Mouse (Mus musculus): ENCODE results near the gene Kcnh8. TPM values are rescaled to one million over a fixed set of nuclear protein-coding genes. Genes with fewer than 3 reads are reported as not detected.

Kcnh8 gene
- polyA plus RNA-seq, 1 experiment from 2014 or later, result not detected

- Histone ChIP-seq H3K4me2 (no peak overlapping the region), H3K36me3 (no peaks in the 10 kb centered on the region), H3K27me3 (replicated peaks) (no peaks in the 10 kb centered on the region), H3K27ac (ENCODE audit: poor library complexity, severe bottlenecking) (no peak overlapping the region), H3K9ac (no peak overlapping the region), H3K4me3 (no peak overlapping the region), H3K4me1 (replicated peaks) (no peaks in the 10 kb centered on the region), H3K9me3 (replicated peaks) (no peaks in the 10 kb centered on the region)
- no peak for ATAC-seq (ENCODE audit: insufficient number of reproducible peaks, low FRiP score)
- 86% methylated on average over 4 of the region's 4 CpGs for WGBS
These were observed 227.2 kb downstream of the Kcnh8 start for GRCm38 (mm10) chr17:52829678-52830077.

- H3K36me3 ChIP-seq, result no peaks in the 10 kb centered on the region
- H3K4me1 ChIP-seq (replicated peaks), result no peaks in the 10 kb centered on the region
- H3K4me2 ChIP-seq, result no peak overlapping the region
- no peak for ATAC-seq (ENCODE audit: insufficient number of reproducible peaks, low FRiP score)
- H3K4me3 ChIP-seq, result no peak overlapping the region
- no peak overlapping the region for H3K27ac ChIP-seq (ENCODE audit: poor library complexity, severe bottlenecking)
- 57% methylated on average over 3 of the region's 3 CpGs for WGBS
- no peak overlapping the region for H3K9ac ChIP-seq
- H3K27me3 ChIP-seq (replicated peaks), result no peaks in the 10 kb centered on the region
- no peaks in the 10 kb centered on the region for H3K9me3 ChIP-seq (replicated peaks)
These were observed 270.7 kb downstream of the Kcnh8 start for GRCm38 (mm10) chr17:52873195-52873594.

DNA sequence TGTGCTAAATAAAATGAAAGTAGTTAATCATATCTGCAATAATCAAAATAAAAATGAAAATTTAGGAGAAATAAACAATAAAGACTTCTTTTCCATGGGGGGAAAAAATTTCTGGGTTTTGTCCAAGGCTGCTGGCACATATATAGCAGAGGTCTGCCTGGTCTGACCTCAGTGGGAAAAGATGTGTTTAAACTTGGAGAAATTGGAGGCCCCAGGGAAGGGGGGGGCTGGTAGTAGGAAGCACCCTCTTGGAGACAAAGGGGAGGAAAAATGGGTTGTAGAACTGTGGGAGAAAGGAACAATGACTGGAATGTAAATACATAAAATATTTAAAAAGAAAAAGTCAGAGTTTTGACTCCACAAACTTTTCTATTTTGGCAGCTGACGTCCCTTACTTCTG, 276.5 kb downstream of the Kcnh8 start:
- H3K27ac ChIP-seq (ENCODE audit: poor library complexity, severe bottlenecking), result no peak overlapping the region
- no peaks in the 10 kb centered on the region for H3K27me3 ChIP-seq (replicated peaks)
- H3K4me2 ChIP-seq, result no peak overlapping the region
- H3K9me3 ChIP-seq (replicated peaks), result no peaks in the 10 kb centered on the region
- H3K4me3 ChIP-seq, result no peak overlapping the region
- 42% methylated on average over 1 of the region's 1 CpGs for WGBS
- ATAC-seq (ENCODE audit: insufficient number of reproducible peaks, low FRiP score), result no peak
- no peak overlapping the region for H3K9ac ChIP-seq
- no peaks in the 10 kb centered on the region for H3K4me1 ChIP-seq (replicated peaks)
- no peaks in the 10 kb centered on the region for H3K36me3 ChIP-seq

DNA sequence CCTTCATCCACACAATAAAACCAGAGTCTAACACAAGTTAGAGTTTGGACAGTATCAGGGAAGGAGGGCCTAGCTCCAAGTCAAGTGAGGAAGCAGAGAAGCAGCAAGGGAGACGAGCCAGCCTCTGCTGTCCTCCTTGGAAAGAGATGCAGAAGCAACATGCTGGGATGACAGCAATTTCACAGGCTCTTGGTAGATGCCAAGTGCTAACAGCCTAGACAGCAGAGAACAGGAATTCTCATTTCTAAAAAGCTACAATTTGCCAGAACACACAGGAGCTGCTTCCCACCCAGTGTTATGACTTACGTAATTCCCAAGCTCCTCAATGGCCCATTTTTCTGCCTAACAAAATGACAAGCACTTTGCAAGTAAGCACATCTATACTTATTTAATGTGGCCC, 277.5 kb downstream of the Kcnh8 start:
- H3K9ac ChIP-seq, result no peak overlapping the region
- 71% methylated on average over 2 of the region's 2 CpGs for WGBS
- no peak overlapping the region for H3K4me3 ChIP-seq
- H3K27ac ChIP-seq (ENCODE audit: poor library complexity, severe bottlenecking), result no peak overlapping the region
- no peak for ATAC-seq (ENCODE audit: insufficient number of reproducible peaks, low FRiP score)
- H3K4me2 ChIP-seq, result no peak overlapping the region
- no peaks in the 10 kb centered on the region for H3K4me1 ChIP-seq (replicated peaks)
- H3K9me3 ChIP-seq (replicated peaks), result no peaks in the 10 kb centered on the region
- no peaks in the 10 kb centered on the region for H3K36me3 ChIP-seq
- no peaks in the 10 kb centered on the region for H3K27me3 ChIP-seq (replicated peaks)

- Histone ChIP-seq H3K4me1 (replicated peaks) (no peaks in the 10 kb centered on the region), H3K27ac (ENCODE audit: poor library complexity, severe bottlenecking) (no peak overlapping the region), H3K9me3 (replicated peaks) (no peaks in the 10 kb centered on the region), H3K36me3 (no peaks in the 10 kb centered on the region), H3K4me2 (no peak overlapping the region), H3K9ac (no peak overlapping the region), H3K27me3 (replicated peaks) (no peaks in the 10 kb centered on the region), H3K4me3 (no peak overlapping the region)
- WGBS, result 47% methylated on average over 1 of the region's 1 CpGs
- ATAC-seq (ENCODE audit: insufficient number of reproducible peaks, low FRiP score), result no peak
These were observed 282.7 kb downstream of the Kcnh8 start for GRCm38 (mm10) chr17:52885210-52885609.

DNA sequence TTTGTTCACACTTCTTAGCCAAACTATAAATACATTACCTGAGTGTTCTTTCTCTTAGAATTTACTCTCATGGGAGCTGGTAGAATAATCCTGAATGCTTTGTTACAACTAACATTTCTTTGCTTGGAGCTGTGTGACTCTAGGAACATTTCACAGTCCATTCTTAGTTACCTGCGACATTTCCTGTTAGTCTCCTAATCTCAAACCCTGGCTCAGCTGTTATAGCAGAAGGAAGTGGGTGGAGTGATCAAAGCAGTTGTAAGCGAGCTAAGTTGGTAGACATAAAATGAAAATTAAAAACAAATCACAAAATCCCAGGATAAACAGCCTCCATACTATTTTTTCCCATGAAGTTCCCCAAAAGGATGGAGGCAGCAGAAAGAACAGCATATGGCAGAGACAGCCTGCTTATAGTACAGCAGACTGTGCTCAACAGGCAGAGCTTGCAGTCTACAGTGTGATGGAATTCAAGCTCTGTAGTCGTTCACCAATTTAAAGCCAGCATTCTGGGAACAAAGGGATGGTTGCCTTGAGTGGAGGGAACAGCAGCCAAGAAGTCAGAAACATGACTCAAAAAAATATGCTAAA, 318.1 kb downstream of the Kcnh8 start:
- Histone ChIP-seq H3K27me3 (replicated peaks) (no peaks in the 10 kb centered on the region), H3K4me3 (no peak overlapping the region), H3K4me2 (no peak overlapping the region), H3K9me3 (replicated peaks) (peaks cover 5% of the 10 kb centered on the region; the same call in 1 of the 2 replicates), H3K27ac (ENCODE audit: poor library complexity, severe bottlenecking) (no peak overlapping the region), H3K9ac (no peak overlapping the region), H3K4me1 (replicated peaks) (no peaks in the 10 kb centered on the region), H3K36me3 (no peaks in the 10 kb centered on the region)
- no peak for ATAC-seq (ENCODE audit: insufficient number of reproducible peaks, low FRiP score)
- WGBS, result 45% methylated on average over 3 of the region's 3 CpGs

DNA sequence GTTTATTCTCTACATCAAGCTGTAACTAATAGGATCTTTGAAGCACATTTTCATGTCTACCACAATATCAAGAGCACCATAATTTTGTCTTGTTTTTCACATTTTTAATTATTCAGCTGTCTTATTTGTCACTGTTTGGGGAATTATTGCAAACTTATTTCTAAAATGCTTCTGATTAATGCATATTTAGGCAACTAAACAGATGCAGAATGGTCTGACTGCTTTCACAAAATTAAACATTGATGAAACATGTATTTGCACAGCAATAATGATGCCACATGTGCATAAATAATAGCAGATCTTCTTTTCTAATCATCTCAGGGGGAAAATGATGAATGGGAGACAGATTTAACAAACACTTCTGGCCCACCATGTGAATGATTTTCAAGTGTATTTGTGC, 341.5 kb downstream of the Kcnh8 start:
- ATAC-seq (ENCODE audit: insufficient number of reproducible peaks, low FRiP score), result no peak

DNA sequence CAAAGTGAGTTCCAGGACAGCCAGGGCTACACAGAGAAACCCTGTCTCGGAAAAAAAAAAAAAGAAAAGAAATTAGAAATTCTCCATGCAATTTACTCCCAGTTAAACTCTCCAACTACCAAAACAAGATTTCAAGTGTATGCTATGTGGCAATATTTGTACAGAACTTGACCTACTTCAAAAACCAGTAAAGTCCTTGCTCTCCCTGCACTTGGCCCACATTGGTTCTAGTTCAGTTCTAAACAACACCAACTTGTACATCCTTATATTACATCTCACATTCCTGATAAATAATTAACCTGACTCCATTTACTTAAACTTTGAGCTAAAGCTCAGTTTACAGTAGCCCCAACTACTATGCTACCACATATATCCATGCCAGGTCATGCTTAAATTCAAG, 370.2 kb downstream of the Kcnh8 start:
- no peaks in the 10 kb centered on the region for H3K4me1 ChIP-seq (replicated peaks)
- H3K27me3 ChIP-seq (replicated peaks), result no peaks in the 10 kb centered on the region
- no peaks in the 10 kb centered on the region for H3K36me3 ChIP-seq
- no peaks in the 10 kb centered on the region; the same call in 1 of the 2 replicates for H3K9me3 ChIP-seq (replicated peaks)
- no peak overlapping the region for H3K27ac ChIP-seq (ENCODE audit: poor library complexity, severe bottlenecking)
- no peak overlapping the region for H3K9ac ChIP-seq
- H3K4me3 ChIP-seq, result no peak overlapping the region
- WGBS, result 33% methylated on average over 1 of the region's 1 CpGs
- no peak overlapping the region for H3K4me2 ChIP-seq
- no peak for ATAC-seq (ENCODE audit: insufficient number of reproducible peaks, low FRiP score)

More for the DNA sequence above, 341.5 kb downstream of the Kcnh8 start:
- no peaks in the 10 kb centered on the region for H3K36me3 ChIP-seq
- no peaks in the 10 kb centered on the region for H3K4me1 ChIP-seq (replicated peaks)
- no peak overlapping the region for H3K4me2 ChIP-seq
- no peak overlapping the region for H3K9ac ChIP-seq
- no peak overlapping the region for H3K27ac ChIP-seq (ENCODE audit: poor library complexity, severe bottlenecking)
- no peak overlapping the region for H3K4me3 ChIP-seq
- no peaks in the 10 kb centered on the region for H3K9me3 ChIP-seq (replicated peaks)
- no peaks in the 10 kb centered on the region for H3K27me3 ChIP-seq (replicated peaks)

GRCm38 (mm10) chr17:52980958-52981357, 378.4 kb downstream of the Kcnh8 start:
- no peaks in the 10 kb centered on the region for H3K27me3 ChIP-seq (replicated peaks)
- H3K27ac ChIP-seq (ENCODE audit: poor library complexity, severe bottlenecking), result no peak overlapping the region
- no peak for ATAC-seq (ENCODE audit: insufficient number of reproducible peaks, low FRiP score)
- WGBS, result 88% methylated on average over 4 of the region's 4 CpGs
- H3K4me1 ChIP-seq (replicated peaks), result no peaks in the 10 kb centered on the region
- no peaks in the 10 kb centered on the region for H3K36me3 ChIP-seq
- no peaks in the 10 kb centered on the region; the same call in none of the 2 replicates for H3K9me3 ChIP-seq (replicated peaks)
- no peak overlapping the region for H3K4me3 ChIP-seq
- H3K4me2 ChIP-seq, result no peak overlapping the region
- no peak overlapping the region for H3K9ac ChIP-seq
